Mouse (Mus musculus) hindbrain, embryonic 12.5 days (tissue): ENCODE measurements around the gene Bmp2k. TPM values are rescaled to one million over a fixed set of nuclear protein-coding genes. Genes with fewer than 3 reads are reported as not detected.
"Not testable (repeated sequence)": the region's sequence is repeated elsewhere in the genome, so short reads cannot be mapped to it uniquely, and the experiment has no call there.

Source experiments
- ATAC-seq: fragments of 200-750 bp; cut with Nextera tagmentation; 2 replicates; pipeline ENCODE4 v1.8.0; 2017; ENCODE audit warnings: moderate TSS enrichment; ENCODE audit not compliant: low FRiP score
- H3K27ac ChIP-seq: fragments of 300-500 bp; sonication (generic); 2 replicates; pipeline ENCODE4 v1.5.1; 2016; ENCODE audit warnings: mild to moderate bottlenecking
- H3K27me3 ChIP-seq: fragments of 300-500 bp; sonication (generic); 2 replicates; pipeline ENCODE4 v1.6.1; 2016; ENCODE audit warnings: mild to moderate bottlenecking
- H3K36me3 ChIP-seq: fragments of 300-500 bp; sonication (generic); 2 replicates; pipeline ENCODE4 v1.6.1; 2016; ENCODE audit warnings: mild to moderate bottlenecking
- H3K4me1 ChIP-seq: fragments of 300-500 bp; sonication (generic); 2 replicates; pipeline ENCODE4 v1.6.1; 2016
- H3K4me2 ChIP-seq: fragments of 300-500 bp; sonication (generic); replicated peaks from 2 replicates; pipeline ENCODE4 v1.6.1; 2016; ENCODE audit warnings: mild to moderate bottlenecking
- H3K4me3 ChIP-seq: fragments of 300-500 bp; sonication (generic); 2 replicates; pipeline ENCODE4 v1.5.1; 2016; ENCODE audit warnings: mild to moderate bottlenecking
- H3K9ac ChIP-seq: fragments of 300-500 bp; sonication (generic); 2 replicates; pipeline ENCODE4 v1.6.1; 2016; ENCODE audit warnings: mild to moderate bottlenecking, moderate library complexity
- H3K9me3 ChIP-seq: fragments of 300-500 bp; sonication (generic); replicated peaks from 2 replicates; pipeline ENCODE4 v1.6.1; 2016; ENCODE audit warnings: mild to moderate bottlenecking
- WGBS: fragments of 180-500 bp; shearing (Covaris S2); methylation state at CpG from one replicate; pipeline ENCODE4 v1.1.7; 2016; 5-methylcytosine and 5-hydroxymethylcytosine counted together
- polyA plus RNA-seq: library from polyadenylated mRNA; unstranded; fragments of >200 nt; fragmentation: Nextera tagmentation; extraction: Ambion mirVana; gene quantifications from 2 replicates; pipeline ENCODE4 v1.2.1, GENCODE M21; 2016

Bmp2k gene
- polyA plus RNA-seq, 1 experiment from 2014 or later = 12.8 TPM

DNA sequence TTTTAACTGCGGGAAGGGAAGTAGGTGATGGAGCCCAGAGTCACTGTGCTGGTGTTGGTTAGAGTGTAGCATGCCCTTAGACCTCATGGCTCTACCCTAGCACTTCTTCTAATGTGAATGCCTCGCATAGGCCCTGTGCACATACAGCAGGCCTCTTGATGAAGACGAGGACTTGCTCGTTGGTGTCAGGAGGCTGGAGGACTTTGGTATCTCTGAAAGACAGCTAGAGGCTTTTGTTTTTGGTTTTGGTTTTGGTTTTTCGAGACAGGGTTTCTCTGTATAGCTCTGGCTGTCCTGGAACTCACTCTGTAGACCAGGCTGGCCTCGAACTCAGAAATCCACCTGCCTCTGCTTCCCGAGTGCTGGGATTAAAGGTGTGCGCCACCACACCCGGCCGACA lies 11.7 kb downstream of the Bmp2k start:
- H3K9me3 ChIP-seq, H3K4me2 ChIP-seq, H3K27me3 ChIP-seq, H3K4me3 ChIP-seq, H3K4me1 ChIP-seq, ATAC-seq, H3K9ac ChIP-seq, H3K36me3 ChIP-seq, H3K27ac ChIP-seq: not testable (repeated sequence)
- 93% methylated on average over 10 of the region's 10 CpGs for WGBS

GRCm38 (mm10) chr5:97009601-97010335 lies 12.3 kb downstream of the Bmp2k start:
- H3K9me3 ChIP-seq = no peaks in the 10 kb centered on the region
- no peaks in the 10 kb centered on the region for H3K36me3 ChIP-seq
- WGBS = 90% methylated on average over 11 of the region's 11 CpGs
- H3K27me3 ChIP-seq = no peaks in the 10 kb centered on the region
- H3K4me1 ChIP-seq = no peaks in the 10 kb centered on the region
- no peak overlapping the region for H3K9ac ChIP-seq
- H3K4me3 ChIP-seq = no peak overlapping the region
- H3K4me2 ChIP-seq = no peak overlapping the region
- no peak for ATAC-seq
- H3K27ac ChIP-seq = no peak overlapping the region

DNA sequence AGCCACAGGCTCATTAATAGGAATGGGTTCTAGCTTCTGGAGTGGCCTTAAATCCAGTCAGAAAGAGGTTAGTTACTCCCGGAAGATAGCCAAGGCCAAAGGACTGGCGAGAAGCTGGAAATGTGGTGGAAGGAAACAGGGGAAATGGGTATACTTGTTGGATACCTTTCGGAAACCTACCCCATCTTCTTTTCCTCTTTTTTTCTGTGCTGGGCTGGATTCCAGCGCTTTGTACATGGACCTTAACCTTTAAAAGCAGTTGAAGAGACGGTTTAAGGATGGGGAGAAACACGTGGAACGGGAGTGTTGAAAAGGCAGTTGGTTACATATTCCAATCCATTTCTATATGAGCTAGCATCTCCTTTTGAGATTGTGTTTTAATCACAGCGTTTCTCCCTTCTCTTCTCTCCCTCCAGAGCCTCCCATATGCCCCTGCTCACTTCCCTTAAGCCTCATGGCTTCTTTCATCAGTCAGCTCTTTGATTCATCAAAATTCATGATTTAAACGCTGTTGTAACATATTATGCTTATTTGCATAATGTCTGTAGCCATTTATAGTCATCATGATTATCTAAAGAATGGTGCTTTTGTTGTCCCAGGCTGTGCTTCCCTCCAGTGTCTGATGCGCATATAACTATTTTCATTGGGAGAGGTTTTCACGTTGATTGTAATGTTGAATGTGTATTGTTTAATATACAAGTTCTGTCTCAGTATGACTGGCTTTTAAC lies 18.5 kb downstream of the Bmp2k start:
- H3K27ac ChIP-seq = no peak overlapping the region
- no peak overlapping the region for H3K4me2 ChIP-seq
- peaks cover 20% of the 10 kb centered on the region for H3K4me1 ChIP-seq
- 72% methylated on average over 11 of the region's 11 CpGs for whole genome bisulfite sequencing
- no peak overlapping the region for H3K9ac ChIP-seq
- no peaks in the 10 kb centered on the region for H3K9me3 ChIP-seq
- no peak overlapping the region for H3K4me3 ChIP-seq
- H3K27me3 ChIP-seq = no peaks in the 10 kb centered on the region
- no peaks in the 10 kb centered on the region for H3K36me3 ChIP-seq
- ATAC-seq = 0 out of 2 replicates have a peak, but pooled peaks have one; percentile 46

DNA sequence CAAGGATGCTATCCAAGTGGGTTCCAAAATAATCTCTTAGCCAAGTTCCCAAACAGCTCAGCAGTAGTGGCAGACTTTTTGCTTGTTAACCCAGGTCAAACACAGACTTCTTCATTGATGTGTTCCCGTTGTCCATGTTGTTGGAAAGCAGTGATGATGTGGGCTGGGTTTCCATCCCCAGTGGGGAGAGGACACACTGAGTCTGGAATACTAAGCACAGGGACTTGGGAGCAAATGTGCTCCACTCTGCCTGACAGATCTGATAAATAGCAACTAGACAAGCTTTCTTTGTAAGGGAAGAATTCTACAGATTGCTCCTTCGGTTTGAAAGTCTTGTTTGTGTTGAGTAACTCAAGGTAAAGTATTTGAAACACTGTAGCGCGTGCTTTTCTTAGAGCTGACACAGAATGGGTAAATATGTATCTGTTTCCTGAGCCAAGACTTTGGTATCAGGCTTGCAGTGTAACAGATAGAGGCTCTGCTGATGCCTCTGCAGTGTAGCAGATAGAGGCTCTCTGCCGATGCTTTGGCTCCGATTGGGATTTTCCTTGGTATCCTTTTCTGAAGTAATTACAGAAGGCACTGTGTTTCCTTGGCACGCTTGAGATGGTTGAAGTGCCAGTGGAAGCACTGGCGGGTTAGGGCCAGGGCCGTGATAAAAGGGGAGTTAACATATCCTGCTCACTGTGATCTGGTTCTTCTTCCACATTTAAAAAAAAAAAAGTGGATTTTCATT lies 19.5 kb downstream of the Bmp2k start:
- H3K27ac ChIP-seq = no peak overlapping the region
- peaks cover 20% of the 10 kb centered on the region for H3K4me1 ChIP-seq
- no peaks in the 10 kb centered on the region for H3K27me3 ChIP-seq
- no peak overlapping the region for H3K4me2 ChIP-seq
- H3K9me3 ChIP-seq = no peaks in the 10 kb centered on the region
- no peak for ATAC-seq
- no peaks in the 10 kb centered on the region for H3K36me3 ChIP-seq
- no peak overlapping the region for H3K4me3 ChIP-seq
- 93% methylated on average over 9 of the region's 9 CpGs for WGBS
- no peak overlapping the region for H3K9ac ChIP-seq

- WGBS = 78% methylated on average over 15 of the region's 15 CpGs
- no peak overlapping the region for H3K4me2 ChIP-seq
- no peak overlapping the region for H3K9ac ChIP-seq
- no peak overlapping the region for H3K27ac ChIP-seq
- no peak overlapping the region for H3K4me3 ChIP-seq
- peaks cover 8% of the 10 kb centered on the region for H3K4me1 ChIP-seq
- no peaks in the 10 kb centered on the region for H3K36me3 ChIP-seq
- no peaks in the 10 kb centered on the region for H3K27me3 ChIP-seq
- no peak for ATAC-seq
- H3K9me3 ChIP-seq = no peaks in the 10 kb centered on the region
These were observed 25.1 kb downstream of the Bmp2k start for GRCm38 (mm10) chr5:97022305-97023278.

DNA sequence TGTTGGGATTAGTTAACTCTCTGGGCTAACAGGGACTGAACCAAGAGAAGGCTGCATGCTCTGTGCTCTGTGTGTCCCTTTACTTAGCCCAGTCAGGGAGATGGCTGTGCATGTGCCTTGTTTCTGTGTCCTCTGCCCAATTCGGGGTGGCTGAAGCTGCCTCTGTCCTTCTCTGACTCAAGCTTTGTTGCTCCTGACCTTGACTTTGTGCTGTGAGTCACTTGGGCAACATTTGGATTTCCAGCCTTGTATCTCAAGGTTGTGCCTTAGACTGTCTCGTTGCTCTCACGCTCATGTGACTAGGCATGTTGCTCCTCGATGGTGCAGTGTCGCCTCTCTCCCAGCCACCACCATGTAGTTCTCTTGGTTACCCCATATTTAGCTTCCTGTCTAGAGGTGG lies 27.3 kb downstream of the Bmp2k start:
- no peak overlapping the region for H3K9ac ChIP-seq
- ATAC-seq = no peak
- H3K4me1 ChIP-seq = peaks cover 8% of the 10 kb centered on the region
- no peaks in the 10 kb centered on the region for H3K36me3 ChIP-seq
- no peak overlapping the region for H3K27ac ChIP-seq
- H3K4me3 ChIP-seq = no peak overlapping the region
- H3K27me3 ChIP-seq = no peaks in the 10 kb centered on the region
- no peaks in the 10 kb centered on the region for H3K9me3 ChIP-seq
- H3K4me2 ChIP-seq = no peak overlapping the region
- WGBS = 93% methylated on average over 5 of the region's 5 CpGs

- no peaks in the 10 kb centered on the region for H3K9me3 ChIP-seq
- WGBS = 88% methylated on average over 6 of the region's 6 CpGs
- H3K36me3 ChIP-seq = no peaks in the 10 kb centered on the region
- no peak overlapping the region for H3K27ac ChIP-seq
- H3K27me3 ChIP-seq = no peaks in the 10 kb centered on the region
- no peak overlapping the region for H3K4me3 ChIP-seq
- peaks cover 8% of the 10 kb centered on the region for H3K4me1 ChIP-seq
- no peak overlapping the region for H3K4me2 ChIP-seq
- ATAC-seq = no peak
- no peak overlapping the region for H3K9ac ChIP-seq
These were observed 28.2 kb downstream of the Bmp2k start for GRCm38 (mm10) chr5:97025650-97026049.

DNA sequence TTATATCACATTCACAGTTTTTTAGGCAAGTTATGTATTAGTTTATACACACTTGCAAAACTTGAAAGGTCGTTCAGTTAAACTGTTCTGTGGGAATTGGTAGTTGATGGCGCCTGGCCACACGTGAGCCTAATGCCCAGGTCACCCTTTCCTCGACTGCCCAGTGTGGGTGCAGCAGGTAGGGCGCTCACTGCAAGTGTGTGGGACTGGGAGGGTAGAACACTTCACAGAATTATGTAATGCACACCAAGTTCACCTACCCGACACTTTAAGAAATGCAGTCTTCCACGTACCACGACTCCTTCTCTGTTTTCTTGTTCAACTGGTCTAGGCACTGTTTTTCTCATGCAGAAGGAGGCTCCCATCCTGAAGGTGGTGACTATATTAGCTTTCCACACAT lies 30.5 kb downstream of the Bmp2k start:
- H3K36me3 ChIP-seq = no peaks in the 10 kb centered on the region
- ATAC-seq = no peak
- 93% methylated on average over 8 of the region's 8 CpGs for WGBS
- no peak overlapping the region for H3K4me2 ChIP-seq
- no peaks in the 10 kb centered on the region for H3K27me3 ChIP-seq
- H3K4me3 ChIP-seq = no peak overlapping the region
- H3K4me1 ChIP-seq = no peaks in the 10 kb centered on the region
- H3K27ac ChIP-seq = no peak overlapping the region
- H3K9ac ChIP-seq = no peak overlapping the region
- H3K9me3 ChIP-seq = no peaks in the 10 kb centered on the region

DNA sequence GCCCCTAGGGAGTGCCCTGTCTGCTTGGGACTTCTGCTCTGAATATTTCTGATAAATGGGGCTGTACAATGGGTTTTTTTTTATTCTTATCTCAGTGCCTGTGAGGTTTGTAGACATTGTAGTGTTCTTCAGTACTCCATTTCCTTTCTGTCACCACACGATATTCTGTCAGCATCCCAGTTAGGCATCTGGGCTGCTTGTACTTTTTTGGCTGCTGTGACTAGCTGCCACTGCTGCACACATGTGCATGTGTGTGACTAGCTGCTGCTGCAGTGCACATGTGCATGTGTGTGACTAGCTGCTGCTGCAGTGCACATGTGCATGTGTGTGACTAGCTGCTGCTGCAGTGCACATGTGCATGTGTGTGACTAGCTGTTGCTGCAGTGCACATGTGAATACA lies 31.4 kb downstream of the Bmp2k start:
- not testable (repeated sequence) for H3K36me3 ChIP-seq, ATAC-seq, H3K27me3 ChIP-seq, H3K4me3 ChIP-seq, H3K27ac ChIP-seq, H3K9me3 ChIP-seq, H3K4me1 ChIP-seq, H3K9ac ChIP-seq, H3K4me2 ChIP-seq
- WGBS = 93% methylated on average over 1 of the region's 1 CpGs

DNA sequence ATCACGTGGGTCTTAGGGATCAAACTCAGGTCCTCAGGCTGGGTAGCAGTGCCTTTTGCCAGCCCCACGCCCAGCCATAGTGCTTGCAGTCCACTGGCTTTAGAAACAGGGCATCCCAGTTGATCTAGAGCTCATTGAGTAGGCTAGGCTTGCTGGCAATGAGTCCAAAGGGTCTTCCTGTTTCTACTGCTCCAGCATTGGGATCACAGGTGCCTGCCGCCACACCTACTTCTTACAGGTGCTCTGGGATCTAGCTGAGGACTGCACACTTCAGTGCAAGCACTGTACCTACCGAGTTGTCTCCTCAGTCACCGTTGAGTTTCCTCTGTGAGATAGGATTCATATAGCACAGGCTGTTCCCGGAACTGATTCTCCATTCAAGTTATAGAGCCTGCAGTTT lies 34.3 kb downstream of the Bmp2k start:
- Histone ChIP-seq H3K27me3 (no peaks in the 10 kb centered on the region), H3K9me3 (no peaks in the 10 kb centered on the region), H3K9ac (no peak overlapping the region), H3K27ac (no peak overlapping the region), H3K4me1 (no peaks in the 10 kb centered on the region), H3K36me3 (no peaks in the 10 kb centered on the region), H3K4me2 (no peak overlapping the region), H3K4me3 (no peak overlapping the region)
- no peak for ATAC-seq
- 90% methylated on average over 6 of the region's 6 CpGs for WGBS

GRCm38 (mm10) chr5:97045260-97045659 lies 47.8 kb downstream of the Bmp2k start:
- H3K27ac ChIP-seq = no peak overlapping the region
- H3K4me2 ChIP-seq = no peak overlapping the region
- no peaks in the 10 kb centered on the region for H3K27me3 ChIP-seq
- no peaks in the 10 kb centered on the region for H3K9me3 ChIP-seq
- no peaks in the 10 kb centered on the region for H3K4me1 ChIP-seq
- WGBS = 94% methylated on average over 7 of the region's 7 CpGs
- no peaks in the 10 kb centered on the region for H3K36me3 ChIP-seq
- ATAC-seq = no peak
- H3K9ac ChIP-seq = no peak overlapping the region
- no peak overlapping the region for H3K4me3 ChIP-seq

GRCm38 (mm10) chr5:97046680-97047079 lies 49.2 kb downstream of the Bmp2k start:
- H3K4me2 ChIP-seq = no peak overlapping the region
- no peak overlapping the region for H3K27ac ChIP-seq
- WGBS = 90% methylated on average over 10 of the region's 10 CpGs
- no peak for ATAC-seq
- no peak overlapping the region for H3K4me3 ChIP-seq
- H3K9me3 ChIP-seq = no peaks in the 10 kb centered on the region
- no peaks in the 10 kb centered on the region for H3K36me3 ChIP-seq
- H3K4me1 ChIP-seq = no peaks in the 10 kb centered on the region
- no peak overlapping the region for H3K9ac ChIP-seq
- no peaks in the 10 kb centered on the region for H3K27me3 ChIP-seq
